Mouse (Mus musculus) E14TG2a.4 (cell line): Measurements from ENCODE around the gene Ctnnd2.

ENCODE experiments used
- H3K27me3 ChIP-seq: 2 replicates; pipeline ENCODE4 v1.6.1; 2014; ENCODE audit warnings: low read length, control low read depth; ENCODE audit not compliant: insufficient read depth
- H3K36me3 ChIP-seq: 2 replicates; pipeline ENCODE4 v1.6.1; 2014; ENCODE audit warnings: low read length, control low read depth; ENCODE audit not compliant: insufficient read depth
- H3K4me1 ChIP-seq: replicated peaks from 2 replicates; pipeline ENCODE4 v1.6.1; 2014; ENCODE audit warnings: low read depth, low read length, control low read depth
- H3K4me3 ChIP-seq: replicated peaks from 2 replicates; pipeline ENCODE4 v1.5.1; 2014; ENCODE audit warnings: mild to moderate bottlenecking, low read length
- H3K9me3 ChIP-seq: 2 replicates; pipeline ENCODE4 v1.6.1; 2014; ENCODE audit warnings: low read length, control low read depth
- CTCF ChIP-seq: conservative IDR thresholded peaks from 2 replicates; pipeline ENCODE4 v1.5.1; 2014; ENCODE audit warnings: low read length
- NANOG ChIP-seq: IDR thresholded peaks from 2 replicates; pipeline ENCODE4 v1.6.1; 2014; ENCODE audit warnings: borderline replicate concordance, low read length, mixed read lengths
- POU5F1 ChIP-seq: IDR thresholded peaks from 2 replicates; pipeline ENCODE4 v1.6.1; 2014; ENCODE audit warnings: low read length, borderline replicate concordance

The Ctnnd2 gene

DNA sequence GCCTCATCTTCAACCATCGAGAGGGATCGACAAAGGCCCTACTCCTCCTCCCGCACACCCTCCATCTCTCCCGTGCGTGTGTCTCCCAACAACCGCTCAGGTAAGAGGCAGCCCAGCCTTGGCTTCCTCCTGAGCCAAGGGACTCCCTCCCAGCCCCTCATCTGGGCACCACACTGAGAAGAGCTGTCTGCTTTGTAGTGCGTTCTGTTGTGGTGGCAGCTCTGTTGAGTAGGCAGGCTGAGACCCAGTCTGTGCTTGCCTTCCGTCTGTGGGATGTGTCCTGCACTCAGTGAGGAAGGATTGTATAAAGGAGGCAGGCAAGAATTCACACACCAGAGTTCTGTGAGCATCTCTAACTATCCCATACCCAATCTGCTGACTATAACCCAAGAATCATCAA lies 832.6 kb downstream of the Ctnnd2 start:
- H3K36me3 ChIP-seq, result no peaks in the 10 kb centered on the region
- H3K27me3 ChIP-seq, result no peaks in the 10 kb centered on the region
- no peaks in the 10 kb centered on the region for H3K4me1 ChIP-seq
- TF ChIP-seq CTCF (no peak), POU5F1 (no peak), NANOG (no peak)
- no peaks in the 10 kb centered on the region for H3K9me3 ChIP-seq
- no peak overlapping the region for H3K4me3 ChIP-seq

DNA sequence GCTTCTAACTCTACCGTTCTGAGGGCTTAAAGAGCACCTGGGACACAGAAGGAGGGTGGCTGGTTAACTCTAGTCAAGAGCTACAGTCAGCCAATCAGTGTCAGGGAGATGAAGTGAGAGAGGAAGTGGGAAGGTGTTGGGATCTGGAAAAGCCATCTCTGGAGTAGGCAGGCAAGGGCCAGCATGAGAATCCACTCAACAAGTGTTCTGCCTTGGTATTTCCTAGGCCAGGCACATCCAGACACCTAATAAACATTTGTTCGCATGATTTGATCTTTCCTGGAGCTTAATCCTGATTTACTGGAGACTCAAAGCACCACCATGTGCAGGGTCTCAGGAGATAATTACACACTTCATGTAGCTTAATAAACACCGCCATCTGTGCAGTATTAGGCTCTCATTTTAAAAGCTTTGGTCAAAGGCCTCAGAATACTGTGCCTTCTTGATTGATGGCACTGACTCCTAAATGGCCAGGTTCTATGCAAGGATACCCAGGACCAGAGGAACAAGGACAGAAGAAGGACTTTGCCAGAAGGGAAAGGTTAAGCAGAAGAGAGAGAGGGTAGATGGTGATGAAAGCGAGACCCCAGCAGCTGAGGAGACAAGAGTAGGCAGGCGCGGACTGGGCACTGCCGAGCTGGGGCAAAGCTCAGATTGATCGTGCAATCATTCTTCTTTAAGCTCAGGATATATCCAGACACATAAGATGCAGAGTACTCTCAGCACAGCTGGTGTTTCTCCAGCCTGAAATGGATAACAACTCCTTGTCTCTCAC lies 833.8 kb downstream of the Ctnnd2 start:
- Histone ChIP-seq H3K27me3 (no peaks in the 10 kb centered on the region), H3K36me3 (no peaks in the 10 kb centered on the region), H3K4me3 (no peak overlapping the region), H3K4me1 (no peaks in the 10 kb centered on the region), H3K9me3 (no peaks in the 10 kb centered on the region)
- TF ChIP-seq NANOG (no peak), CTCF (no peak), POU5F1 (no peak)

DNA sequence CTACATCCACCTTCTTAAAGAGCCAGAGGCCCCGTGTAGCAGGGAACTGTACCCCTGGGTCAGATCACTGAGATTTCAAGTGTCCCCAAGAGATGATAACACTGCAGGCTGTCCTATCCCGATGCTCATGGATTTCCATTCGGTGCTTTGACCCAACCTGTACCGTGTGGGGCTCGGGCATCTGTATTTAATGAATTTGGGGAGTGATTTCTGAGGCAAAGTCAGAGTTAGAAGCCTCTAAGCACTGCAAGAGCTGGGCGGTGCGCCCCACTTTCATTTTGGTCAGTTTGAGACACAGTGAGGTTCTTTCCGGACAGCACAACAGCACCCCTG lies 834.4 kb downstream of the Ctnnd2 start:
- no peaks in the 10 kb centered on the region for H3K4me1 ChIP-seq
- no peaks in the 10 kb centered on the region for H3K36me3 ChIP-seq
- H3K4me3 ChIP-seq, result no peak overlapping the region
- no peak for TF ChIP-seq POU5F1
- TF ChIP-seq CTCF, result no peak
- no peak for TF ChIP-seq NANOG
- no peaks in the 10 kb centered on the region for H3K9me3 ChIP-seq
- no peaks in the 10 kb centered on the region for H3K27me3 ChIP-seq

DNA sequence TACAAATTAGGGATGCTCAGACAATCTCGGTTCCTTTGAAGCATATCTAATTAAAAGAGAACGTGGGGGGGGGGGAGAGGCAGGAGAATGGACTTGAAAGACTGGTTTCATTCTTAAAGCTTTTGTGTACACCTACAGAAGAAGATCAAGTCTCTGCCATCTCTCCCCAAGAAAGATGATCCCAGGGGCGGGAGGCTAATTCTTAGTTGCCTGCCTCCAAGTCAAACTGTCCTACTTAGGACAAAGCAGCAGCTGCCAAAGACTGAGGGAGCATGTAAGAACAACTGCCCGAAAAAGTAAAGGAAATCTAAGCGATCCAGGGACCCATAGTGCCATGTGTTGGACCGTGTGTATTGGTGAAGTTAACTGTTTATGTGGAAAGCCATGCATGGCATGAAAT lies 836.2 kb downstream of the Ctnnd2 start:
- Histone ChIP-seq H3K4me1 (no peaks in the 10 kb centered on the region), H3K9me3 (no peaks in the 10 kb centered on the region), H3K4me3 (no peak overlapping the region), H3K27me3 (no peaks in the 10 kb centered on the region), H3K36me3 (no peaks in the 10 kb centered on the region)
- TF ChIP-seq POU5F1 (no peak), CTCF (no peak), NANOG (no peak)

DNA sequence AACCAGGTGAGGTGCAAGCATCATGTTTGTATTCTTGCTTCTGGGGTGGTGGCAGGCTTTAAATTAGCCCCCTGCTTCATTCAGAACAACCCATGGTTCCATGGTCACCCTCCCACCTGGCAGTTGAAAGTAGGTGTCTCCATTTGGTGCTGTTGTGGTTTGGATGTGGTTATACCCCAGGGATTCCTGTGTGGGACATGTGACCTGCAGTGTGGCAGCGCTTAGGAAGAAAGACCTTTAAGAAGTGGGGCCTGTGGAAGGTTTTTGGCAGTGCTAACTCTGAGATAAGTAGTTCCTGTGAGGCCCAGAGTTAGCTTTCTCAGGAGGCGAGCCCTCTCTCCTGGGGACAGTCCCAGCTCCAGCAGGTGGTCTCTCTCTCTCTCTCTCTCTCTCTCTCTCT lies 848.4 kb downstream of the Ctnnd2 start:
- Histone ChIP-seq H3K4me3 (no peak overlapping the region), H3K9me3 (no peaks in the 10 kb centered on the region; the same call in 1 of the 2 replicates)

DNA sequence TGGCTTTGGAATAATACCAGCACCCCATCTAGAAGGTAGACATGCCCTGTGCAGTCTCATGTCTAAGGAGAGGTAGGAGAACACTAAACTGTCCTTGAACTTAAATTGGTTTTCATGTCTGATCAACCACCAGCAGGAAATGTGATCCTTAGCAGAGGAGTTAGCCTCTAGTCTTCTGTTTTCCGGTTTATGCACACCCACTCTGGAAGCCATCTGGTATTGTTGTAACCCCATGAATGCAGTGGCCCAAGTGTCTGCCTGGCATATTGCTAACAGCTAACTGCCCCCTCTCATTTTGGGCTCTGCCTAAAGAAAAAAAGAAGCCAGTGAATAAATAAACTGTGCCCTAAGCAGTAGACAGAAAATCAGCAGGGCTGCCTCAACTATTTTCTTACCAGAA lies 849.6 kb downstream of the Ctnnd2 start:
- H3K4me1 ChIP-seq, result no peaks in the 10 kb centered on the region
- TF ChIP-seq POU5F1 (no peak), CTCF (no peak), NANOG (no peak)
- no peaks in the 10 kb centered on the region for H3K36me3 ChIP-seq
- no peaks in the 10 kb centered on the region for H3K27me3 ChIP-seq
- no peaks in the 10 kb centered on the region; the same call in 1 of the 2 replicates for H3K9me3 ChIP-seq
- no peak overlapping the region for H3K4me3 ChIP-seq

More for the DNA sequence above, 848.4 kb downstream of the Ctnnd2 start:
- Histone ChIP-seq H3K4me1 (no peaks in the 10 kb centered on the region), H3K27me3 (no peaks in the 10 kb centered on the region), H3K36me3 (no peaks in the 10 kb centered on the region)
- TF ChIP-seq POU5F1 (no peak), CTCF (no peak), NANOG (no peak)

DNA sequence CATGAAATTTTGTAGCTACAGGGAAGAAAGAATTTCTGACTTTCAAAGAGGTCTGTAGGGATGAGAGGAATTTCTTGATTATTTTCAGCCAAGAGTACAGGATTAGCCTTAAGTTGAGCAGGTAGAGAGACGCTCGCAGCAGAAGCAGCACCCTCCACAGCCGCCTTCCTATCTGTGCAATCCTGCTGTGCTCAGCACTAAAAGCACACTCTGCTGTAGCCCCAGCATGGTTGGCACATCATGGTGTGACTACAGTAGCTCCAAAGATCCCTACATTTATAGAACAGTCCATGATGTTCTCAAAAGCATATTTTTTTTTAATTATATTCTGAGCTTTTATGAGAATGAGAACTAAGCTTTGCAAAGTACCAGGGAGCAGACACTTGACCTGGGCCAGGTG lies 850.1 kb downstream of the Ctnnd2 start:
- no peaks in the 10 kb centered on the region for H3K36me3 ChIP-seq
- no peaks in the 10 kb centered on the region for H3K4me1 ChIP-seq
- TF ChIP-seq CTCF, result no peak
- no peak for TF ChIP-seq POU5F1
- TF ChIP-seq NANOG, result no peak
- no peaks in the 10 kb centered on the region; the same call in 1 of the 2 replicates for H3K9me3 ChIP-seq
- H3K4me3 ChIP-seq, result no peak overlapping the region
- no peaks in the 10 kb centered on the region; the same call in 1 of the 2 replicates for H3K27me3 ChIP-seq

DNA sequence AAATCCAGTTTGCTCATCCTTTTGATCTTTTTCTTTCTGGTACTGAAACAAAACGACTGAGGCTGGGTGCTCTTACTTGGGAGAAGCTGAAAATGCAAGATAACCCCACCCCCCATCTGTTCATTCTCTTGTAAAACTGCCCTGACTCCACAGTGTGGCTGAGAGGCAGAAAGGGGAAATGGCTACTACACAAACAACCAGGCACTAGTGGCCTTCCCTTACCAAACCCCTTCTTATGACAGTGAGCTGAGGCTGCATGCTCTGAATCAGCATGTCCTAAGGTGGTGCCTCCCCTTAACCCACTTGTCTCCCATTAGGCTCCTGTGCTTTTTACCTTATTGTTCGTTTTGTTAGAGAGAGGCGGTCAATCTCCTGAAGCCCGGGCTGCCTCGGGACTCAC lies 851.4 kb downstream of the Ctnnd2 start:
- no peaks in the 10 kb centered on the region for H3K36me3 ChIP-seq
- TF ChIP-seq POU5F1 (no peak), CTCF (no peak), NANOG (no peak)
- H3K4me1 ChIP-seq, result no peaks in the 10 kb centered on the region
- no peaks in the 10 kb centered on the region; the same call in 1 of the 2 replicates for H3K27me3 ChIP-seq
- H3K9me3 ChIP-seq, result no peaks in the 10 kb centered on the region; the same call in 1 of the 2 replicates
- no peak overlapping the region for H3K4me3 ChIP-seq
